Mouse (Mus musculus) limb, embryonic 13.5 days (tissue): ENCODE results near the gene Traf5. TPM values are rescaled to one million over a fixed set of nuclear protein-coding genes. Genes with fewer than 3 reads are reported as not detected.

Experiments used
- ATAC-seq: fragments of 200-750 bp; cut with Nextera tagmentation; 2 replicates; pipeline ENCODE4 v1.8.0; 2017; ENCODE audit warnings: low read depth, moderate number of reproducible peaks, moderate TSS enrichment; ENCODE audit not compliant: low FRiP score
- H3K27ac ChIP-seq: fragments of 300-500 bp; sonication (generic); 2 replicates; pipeline ENCODE4 v1.5.1; 2015; ENCODE audit warnings: inconsistent platforms, mild to moderate bottlenecking, moderate library complexity
- H3K27me3 ChIP-seq: fragments of 300-500 bp; sonication (generic); 2 replicates; pipeline ENCODE4 v1.6.1; 2015; ENCODE audit warnings: mild to moderate bottlenecking, inconsistent platforms
- H3K36me3 ChIP-seq: fragments of 300-500 bp; sonication (generic); 2 replicates; pipeline ENCODE4 v1.6.1; 2015; ENCODE audit warnings: inconsistent platforms, mild to moderate bottlenecking, moderate library complexity
- H3K4me1 ChIP-seq: fragments of 300-500 bp; sonication (generic); 2 replicates; pipeline ENCODE4 v1.6.1; 2015; ENCODE audit warnings: inconsistent platforms
- H3K4me2 ChIP-seq: fragments of 300-500 bp; sonication (generic); replicated peaks from 2 replicates; pipeline ENCODE4 v1.6.1; 2015; ENCODE audit warnings: inconsistent platforms, mild to moderate bottlenecking, moderate library complexity
- H3K4me3 ChIP-seq: fragments of 300-500 bp; sonication (generic); 2 replicates; pipeline ENCODE4 v1.5.1; 2015; ENCODE audit warnings: moderate library complexity, mild to moderate bottlenecking, inconsistent platforms
- H3K9ac ChIP-seq: fragments of 300-500 bp; sonication (generic); 2 replicates; pipeline ENCODE4 v1.6.1; 2015; ENCODE audit warnings: mild to moderate bottlenecking, inconsistent platforms
- H3K9me3 ChIP-seq: fragments of 300-500 bp; sonication (generic); 2 replicates; pipeline ENCODE4 v1.6.1; 2016; ENCODE audit warnings: inconsistent platforms
- WGBS: fragments of 180-500 bp; shearing (Covaris S2); methylation state at CpG from one replicate; pipeline ENCODE4 v1.1.7; 2015; 5-methylcytosine and 5-hydroxymethylcytosine counted together
- microRNA-seq: library from miRNA; unstranded; fragments of <30 nt; microRNA quantifications from one replicate; pipeline ENCODE4, GENCODE M21; 2016
- polyA plus RNA-seq: library from polyadenylated mRNA; unstranded; fragments of >200 nt; fragmentation: Nextera tagmentation; extraction: Ambion mirVana; gene quantifications from 2 replicates; pipeline ENCODE4 v1.2.1, GENCODE M21; 2015

Traf5 gene
- polyA plus RNA-seq, 1 experiment from 2014 or later, result 18.7 TPM

GRCm38 (mm10) chr1:191955101-191955500, 137.3 kb downstream of the Traf5 start:
- H3K9me3 ChIP-seq, result no peaks in the 10 kb centered on the region
- no peak overlapping the region for H3K4me3 ChIP-seq
- H3K9ac ChIP-seq, result no peak overlapping the region
- 52% methylated on average over 3 of the region's 3 CpGs for WGBS
- no peak overlapping the region for H3K4me2 ChIP-seq
- no peaks in the 10 kb centered on the region for H3K27me3 ChIP-seq
- no peak overlapping the region for H3K27ac ChIP-seq
- no peaks in the 10 kb centered on the region for H3K36me3 ChIP-seq
- no peak for ATAC-seq
- no peaks in the 10 kb centered on the region for H3K4me1 ChIP-seq

DNA sequence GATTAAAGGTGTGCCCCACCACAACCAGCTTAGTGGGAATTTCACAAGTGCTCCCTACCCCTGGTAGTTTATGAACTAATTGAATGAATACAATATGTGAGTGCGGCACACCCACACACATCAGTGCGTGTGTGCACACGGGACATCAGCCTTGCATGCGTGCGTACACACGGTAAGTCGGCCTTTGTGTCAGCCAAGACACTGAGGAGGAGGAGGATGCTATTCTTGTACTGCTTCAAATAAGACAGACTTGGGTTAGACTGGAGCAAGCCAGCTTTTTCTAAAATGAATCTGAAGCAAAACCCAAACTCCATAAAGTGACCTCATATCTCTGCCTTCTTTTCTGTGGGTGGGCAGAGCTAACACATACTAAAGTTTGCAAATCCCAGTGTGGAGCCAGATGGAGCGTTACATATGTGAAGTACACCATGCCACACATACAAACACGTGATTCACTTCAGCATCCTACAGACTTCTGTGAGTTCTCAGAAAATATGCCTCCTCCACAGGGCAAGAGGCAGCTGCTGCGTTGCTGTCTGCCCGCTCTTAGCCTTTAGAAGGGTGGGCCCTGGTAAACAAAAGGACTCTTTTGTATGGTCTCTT, 139.5 kb downstream of the Traf5 start:
- no peak overlapping the region for H3K4me3 ChIP-seq
- H3K27ac ChIP-seq, result no peak overlapping the region
- no peaks in the 10 kb centered on the region for H3K36me3 ChIP-seq
- H3K9ac ChIP-seq, result no peak overlapping the region
- H3K4me2 ChIP-seq, result no peak overlapping the region
- no peaks in the 10 kb centered on the region for H3K4me1 ChIP-seq
- WGBS, result 91% methylated on average over 11 of the region's 11 CpGs
- ATAC-seq, result no peak
- no peaks in the 10 kb centered on the region for H3K27me3 ChIP-seq
- no peaks in the 10 kb centered on the region for H3K9me3 ChIP-seq

GRCm38 (mm10) chr1:191950611-191951010, 141.7 kb downstream of the Traf5 start:
- no peak overlapping the region for H3K9ac ChIP-seq
- 56% methylated on average over 2 of the region's 2 CpGs for WGBS
- no peaks in the 10 kb centered on the region for H3K27me3 ChIP-seq

DNA sequence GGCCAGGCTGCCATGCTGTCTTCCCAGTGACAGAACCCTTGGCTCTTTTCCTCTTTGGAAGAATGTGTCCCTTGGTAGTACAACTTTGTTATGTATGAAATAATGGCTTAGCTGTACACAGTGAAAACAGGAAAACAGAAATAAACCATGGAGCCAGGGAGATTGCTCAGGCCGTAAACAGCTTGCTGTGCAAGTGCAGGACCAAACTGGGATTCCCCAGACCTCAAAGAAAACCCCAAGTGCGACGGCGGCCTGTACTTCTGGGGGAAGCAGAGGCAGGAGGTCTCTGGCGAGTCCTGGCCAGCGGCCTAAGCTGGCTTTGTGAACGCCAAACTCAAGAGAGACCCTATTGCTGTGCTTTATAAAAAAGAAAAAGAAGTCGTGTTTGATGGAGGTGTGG, 143.8 kb downstream of the Traf5 start:
- no peaks in the 10 kb centered on the region for H3K4me1 ChIP-seq
- H3K36me3 ChIP-seq, result no peaks in the 10 kb centered on the region
- no peaks in the 10 kb centered on the region for H3K9me3 ChIP-seq
- WGBS, result 68% methylated on average over 8 of the region's 8 CpGs
- H3K27me3 ChIP-seq, result no peaks in the 10 kb centered on the region
- no peak for ATAC-seq
- no peak overlapping the region for H3K9ac ChIP-seq
- H3K4me2 ChIP-seq, result no peak overlapping the region
- H3K4me3 ChIP-seq, result no peak overlapping the region
- no peak overlapping the region for H3K27ac ChIP-seq

More at GRCm38 (mm10) chr1:191950611-191951010, 141.7 kb downstream of the Traf5 start:
- Histone ChIP-seq H3K4me2 (no peak overlapping the region), H3K27ac (no peak overlapping the region), H3K9me3 (no peaks in the 10 kb centered on the region), H3K4me3 (no peak overlapping the region), H3K36me3 (no peaks in the 10 kb centered on the region), H3K4me1 (no peaks in the 10 kb centered on the region)
- no peak for ATAC-seq

DNA sequence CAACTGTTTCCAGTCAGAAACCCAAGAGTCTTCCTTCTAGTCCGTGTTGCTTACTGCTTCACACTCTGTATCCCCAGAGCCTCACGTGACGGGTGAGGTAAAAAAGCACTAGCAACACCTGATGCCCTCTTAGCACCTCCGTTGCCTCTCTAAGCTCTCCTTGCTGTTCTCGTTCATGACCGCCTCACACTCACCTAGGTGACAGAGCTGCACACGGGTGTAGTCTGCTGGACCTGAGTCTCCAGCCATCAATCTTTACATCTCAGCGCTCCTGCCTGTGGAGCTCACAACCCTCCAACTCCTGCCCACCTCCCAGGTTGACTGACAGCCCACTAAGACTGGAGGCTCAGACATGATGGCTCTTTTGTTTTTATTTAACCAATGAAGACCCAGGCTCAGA, 144.6 kb downstream of the Traf5 start:
- Histone ChIP-seq H3K27me3 (no peaks in the 10 kb centered on the region), H3K4me2 (no peak overlapping the region), H3K27ac (no peak overlapping the region), H3K9ac (no peak overlapping the region), H3K4me1 (no peaks in the 10 kb centered on the region), H3K36me3 (no peaks in the 10 kb centered on the region), H3K4me3 (no peak overlapping the region), H3K9me3 (no peaks in the 10 kb centered on the region)
- WGBS, result 79% methylated on average over 8 of the region's 8 CpGs
- ATAC-seq, result no peak

Small RNA genes within 50 kb of the gene (microRNA-seq; reads per million reads assigned to microRNA genes)
- not detected for gene Mir3473c

Other genes starting within 250 kb of the Traf5 start
- 1.7 and 2.5 TPM in 2 replicates for gene Slc30a1, start 185.8 kb downstream of the Traf5 start, polyA plus RNA-seq
- gene Rd3, start 115.2 kb downstream of the Traf5 start, polyA plus RNA-seq, result 0.34 and 0.60 TPM in 2 replicates
- 30.1 and 30.4 TPM in 2 replicates for gene Rcor3, start 45.5 kb upstream of the Traf5 start, polyA plus RNA-seq
- gene Kcnh1, start 98.2 kb upstream of the Traf5 start, polyA plus RNA-seq, result 0.47 and 0.60 TPM in 2 replicates